Mouse (Mus musculus) limb, embryonic 14.5 days (tissue): Measurements from ENCODE around the gene Reck. TPM values are rescaled to one million over a fixed set of nuclear protein-coding genes. Genes with fewer than 3 reads are reported as not detected.

Experiments used
- ATAC-seq: fragments of 200-750 bp; cut with Nextera tagmentation; 2 replicates; pipeline ENCODE4 v1.8.0; 2017; ENCODE audit warnings: low read depth, moderate number of reproducible peaks, moderate TSS enrichment; ENCODE audit not compliant: low FRiP score
- DNase-seq: peaks from one replicate; pipeline ENCODE4 v3.0.0-alpha.2; 2015; ENCODE audit warnings: low spot score
- H3K27ac ChIP-seq: fragments of 300-500 bp; sonication (generic); replicated peaks from 2 replicates; pipeline ENCODE4 v1.5.1; 2014; ENCODE audit warnings: low read depth, mild to moderate bottlenecking, low read length, moderate library complexity, mixed read lengths
- H3K27me3 ChIP-seq: fragments of 300-500 bp; sonication (generic); 2 replicates; pipeline ENCODE4 v1.6.1; 2014; ENCODE audit warnings: low read length, mixed read lengths; ENCODE audit not compliant: control insufficient read depth, insufficient read depth
- H3K36me3 ChIP-seq: fragments of 300-500 bp; sonication (generic); 2 replicates; pipeline ENCODE4 v1.6.1; 2014; ENCODE audit warnings: mild to moderate bottlenecking, low read length, moderate library complexity, mixed read lengths; ENCODE audit not compliant: control insufficient read depth, insufficient read depth
- H3K4me1 ChIP-seq: fragments of 300-500 bp; sonication (generic); 2 replicates; pipeline ENCODE4 v1.6.1; 2014; ENCODE audit warnings: antibody characterized with exemption, low read length, mixed read lengths; ENCODE audit not compliant: control insufficient read depth, insufficient read depth
- H3K4me2 ChIP-seq: fragments of 300-500 bp; sonication (generic); replicated peaks from 2 replicates; pipeline ENCODE4 v1.6.1; 2014; ENCODE audit warnings: low read depth, mild to moderate bottlenecking, low read length, moderate library complexity; ENCODE audit not compliant: severe bottlenecking
- H3K4me3 ChIP-seq: fragments of 300-500 bp; sonication (generic); replicated peaks from 2 replicates; pipeline ENCODE4 v1.5.1; 2014; ENCODE audit warnings: low read length
- H3K9ac ChIP-seq: fragments of 300-500 bp; sonication (generic); 2 replicates; pipeline ENCODE4 v1.6.1; 2014; ENCODE audit warnings: mild to moderate bottlenecking, low read depth, low read length, moderate library complexity; ENCODE audit not compliant: severe bottlenecking
- H3K9me3 ChIP-seq: fragments of 300-500 bp; sonication (generic); 2 replicates; pipeline ENCODE4 v1.6.1; 2016; ENCODE audit warnings: low read length; ENCODE audit not compliant: control insufficient read depth
- POLR2A ChIP-seq: fragments of 200-500 bp; IDR thresholded peaks from 2 replicates; pipeline ENCODE4 v1.8.0; 2012; ENCODE audit warnings: inconsistent platforms, mild to moderate bottlenecking, moderate library complexity, borderline replicate concordance; ENCODE audit not compliant: insufficient read depth, insufficient read length; ENCODE audit errors: extremely low read depth
- WGBS: fragments of 180-500 bp; shearing (Covaris S2); extraction: QIAGEN DNeasy Blood & Tissue Kit; methylation state at CpG from one replicate; pipeline ENCODE4 v1.1.7; 2014; 5-methylcytosine and 5-hydroxymethylcytosine counted together
- polyA plus RNA-seq, 2 experiments: library from polyadenylated mRNA; depleted of rRNA in 1 of 2; stranded (reverse) in 1 of 2; unstranded in 1 of 2; fragments of >200 nt; fragmentation: Nextera tagmentation in 1 of 2; extraction: Ambion mirVana in 1 of 2; gene quantifications; 2 replicates each; pipeline versions ENCODE4 v1.2.1 to v1.2.3; 2012 to 2014

Gene Reck
- polyA plus RNA-seq, 2 experiments: 50.0 to 66.2 TPM

- TF ChIP-seq POLR2A: no peak
- H3K4me3 ChIP-seq: no peak overlapping the region
- DNase-seq: peak; percentile 63
- no peak; the same call in 1 of the 2 replicates for ATAC-seq
- no peaks in the 10 kb centered on the region for H3K27me3 ChIP-seq
- WGBS: 19% methylated on average over 6 of the region's 6 CpGs
- no peak overlapping the region for H3K9ac ChIP-seq
- H3K4me1 ChIP-seq: no peaks in the 10 kb centered on the region
- H3K27ac ChIP-seq: no peak overlapping the region
- no peak overlapping the region for H3K4me2 ChIP-seq
- H3K36me3 ChIP-seq: peaks cover 31% of the 10 kb centered on the region
- H3K9me3 ChIP-seq: no peaks in the 10 kb centered on the region
Observed at GRCm38 (mm10) chr4:43906443-43906842, 31.1 kb downstream of the Reck start.

GRCm38 (mm10) chr4:43918221-43918620 lies 42.9 kb downstream of the Reck start:
- peaks cover 35% of the 10 kb centered on the region for H3K36me3 ChIP-seq

DNA sequence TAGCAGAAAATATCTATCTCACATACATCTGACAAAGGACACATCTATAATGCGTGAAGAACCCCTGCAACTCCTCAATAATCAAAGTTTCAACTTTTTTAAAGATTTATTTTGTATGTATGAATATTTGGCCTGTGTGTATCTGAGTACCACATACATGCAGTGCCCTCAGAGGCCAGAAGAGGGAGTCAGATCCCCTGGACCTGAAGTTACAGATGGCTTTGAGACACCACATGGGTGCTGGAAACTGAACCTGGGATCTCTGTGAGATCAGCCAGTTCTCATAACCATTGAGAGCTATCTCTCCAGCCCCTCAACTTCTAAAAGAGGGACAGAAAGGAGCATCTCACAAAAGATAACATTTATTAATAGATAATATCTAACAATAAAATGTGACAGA lies 45.3 kb downstream of the Reck start:
- H3K4me3 ChIP-seq: no peak overlapping the region
- 98% methylated on average over 1 of the region's 1 CpGs for WGBS
- H3K27ac ChIP-seq: no peak overlapping the region
- no peak for TF ChIP-seq POLR2A
- no peaks in the 10 kb centered on the region for H3K27me3 ChIP-seq
- no peak for ATAC-seq
- H3K4me1 ChIP-seq: no peaks in the 10 kb centered on the region
- no peak overlapping the region for H3K4me2 ChIP-seq
- H3K36me3 ChIP-seq: peaks cover 43% of the 10 kb centered on the region
- H3K9me3 ChIP-seq: no peaks in the 10 kb centered on the region
- no peak for DNase-seq
- H3K9ac ChIP-seq: no peak overlapping the region

More at GRCm38 (mm10) chr4:43918221-43918620, 42.9 kb downstream of the Reck start:
- Histone ChIP-seq H3K27ac (no peak overlapping the region), H3K4me3 (no peak overlapping the region), H3K9me3 (no peaks in the 10 kb centered on the region), H3K4me2 (no peak overlapping the region), H3K27me3 (no peaks in the 10 kb centered on the region), H3K9ac (no peak overlapping the region), H3K4me1 (no peaks in the 10 kb centered on the region)
- DNase-seq (no peak), ATAC-seq (no peak)
- TF ChIP-seq POLR2A: no peak
- 88% methylated on average over 5 of the region's 5 CpGs for WGBS

- TF ChIP-seq POLR2A: no peak
- WGBS: 84% methylated on average over 6 of the region's 6 CpGs
- ATAC-seq: no peak
- no peak for DNase-seq
- H3K27ac ChIP-seq: no peak overlapping the region
- no peaks in the 10 kb centered on the region for H3K9me3 ChIP-seq
- H3K4me3 ChIP-seq: no peak overlapping the region
- H3K4me1 ChIP-seq: no peaks in the 10 kb centered on the region
- no peak overlapping the region for H3K4me2 ChIP-seq
- no peak overlapping the region for H3K9ac ChIP-seq
- no peaks in the 10 kb centered on the region for H3K27me3 ChIP-seq
- peaks cover 72% of the 10 kb centered on the region for H3K36me3 ChIP-seq
Observed at GRCm38 (mm10) chr4:43925125-43925524, 49.8 kb downstream of the Reck start.

DNA sequence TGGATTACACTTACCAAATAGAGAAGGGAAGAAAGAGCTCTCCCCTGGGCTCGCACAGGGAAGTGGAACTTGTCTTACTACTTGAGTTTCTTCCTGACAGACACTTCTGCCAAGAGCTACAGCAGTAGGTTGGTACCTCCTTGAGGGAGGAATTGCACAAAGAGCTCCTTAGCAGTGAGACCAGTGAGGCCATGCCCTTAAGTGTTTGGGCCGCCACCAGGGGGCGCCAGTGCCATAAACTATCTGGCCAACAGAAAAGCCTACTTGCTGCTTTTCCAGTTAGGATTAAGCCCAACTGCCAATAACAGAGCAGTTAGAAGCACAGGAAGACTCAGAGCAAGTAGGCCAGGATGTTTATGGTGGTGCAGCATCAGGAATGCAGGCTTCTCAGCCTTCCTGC lies 50.4 kb downstream of the Reck start:
- no peak overlapping the region for H3K27ac ChIP-seq
- H3K4me2 ChIP-seq: no peak overlapping the region
- peak; percentile 82; the same call in 1 of the 2 replicates for ATAC-seq
- DNase-seq: peak; percentile 92
- H3K36me3 ChIP-seq: peaks cover 73% of the 10 kb centered on the region
- no peak for TF ChIP-seq POLR2A
- no peaks in the 10 kb centered on the region for H3K4me1 ChIP-seq
- H3K4me3 ChIP-seq: no peak overlapping the region
- WGBS: 17% methylated on average over 3 of the region's 3 CpGs
- no peaks in the 10 kb centered on the region for H3K27me3 ChIP-seq
- no peaks in the 10 kb centered on the region for H3K9me3 ChIP-seq
- no peak overlapping the region for H3K9ac ChIP-seq

GRCm38 (mm10) chr4:43927826-43928225 lies 52.5 kb downstream of the Reck start:
- ATAC-seq (no peak), DNase-seq (no peak)
- TF ChIP-seq POLR2A: no peak
- H3K36me3 ChIP-seq: peaks cover 83% of the 10 kb centered on the region
- no peaks in the 10 kb centered on the region for H3K27me3 ChIP-seq
- no peak overlapping the region for H3K4me2 ChIP-seq
- no peaks in the 10 kb centered on the region for H3K9me3 ChIP-seq
- no peak overlapping the region for H3K9ac ChIP-seq
- WGBS: 94% methylated on average over 3 of the region's 3 CpGs
- no peak overlapping the region for H3K4me3 ChIP-seq
- H3K27ac ChIP-seq: no peak overlapping the region
- no peaks in the 10 kb centered on the region for H3K4me1 ChIP-seq
